Mouse (Mus musculus) activated CD4-positive, CD25-positive, alpha-beta regulatory T cell, adult 4 months (primary cell): ENCODE results near the gene Coro1a. TPM values are rescaled to one million over a fixed set of nuclear protein-coding genes. Genes with fewer than 3 reads are reported as not detected.
A peak's percentile ranks its signal among the peaks of the same experiment; 100 is the strongest.
"Not testable (repeated sequence)": the region's sequence is repeated elsewhere in the genome, so short reads cannot be mapped to it uniquely, and the experiment has no call there.

ENCODE experiments used
- ATAC-seq: one replicate; pipeline ENCODE4 v1.8.0; 2017
- polyA plus RNA-seq, 2 experiments: library from polyadenylated mRNA; unstranded; fragments of 100-300 nt; shearing (Covaris generic); gene quantifications; one replicate each; pipeline ENCODE4 v1.2.1; 2017

Gene Coro1a
- polyA plus RNA-seq, result 1,000 to 10,000 TPM; 2,153 to 2,681 TPM

DNA sequence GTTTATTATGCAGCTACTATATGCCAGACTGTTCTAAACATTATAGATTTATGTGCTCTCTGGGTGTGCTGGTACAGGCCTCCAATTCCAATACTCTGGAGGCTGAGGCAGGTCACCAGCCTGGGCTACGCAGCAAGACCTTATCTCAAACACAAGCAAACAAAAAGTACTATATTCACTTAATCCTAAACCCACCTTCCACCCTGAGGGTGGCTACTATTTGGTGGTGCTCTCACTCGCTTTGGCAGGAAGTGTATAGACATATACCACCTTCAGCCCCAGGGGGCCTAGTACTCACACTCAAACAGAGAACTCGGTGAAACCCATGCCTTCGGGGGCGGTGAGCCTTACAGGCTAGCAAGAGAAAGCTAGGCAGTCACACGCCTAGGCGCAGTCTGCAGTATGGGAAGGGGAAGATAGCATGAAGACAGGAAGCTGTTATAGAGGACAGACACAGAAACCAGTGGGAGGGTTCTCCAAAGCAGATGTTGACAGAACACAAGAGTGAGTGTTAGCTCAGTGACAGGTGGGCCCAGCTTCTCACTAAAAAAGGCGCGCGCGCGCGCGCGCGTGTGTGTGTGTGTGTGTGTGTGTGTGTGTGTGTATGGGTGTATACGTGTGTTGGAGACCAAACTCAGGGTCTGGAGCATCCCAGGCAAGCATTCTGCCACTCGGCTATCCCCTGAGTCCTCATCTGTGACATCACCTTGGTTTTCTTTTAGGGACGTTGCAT, at the start of gene Coro1a:
Gene Coro1a, minus strand, starts transcription at position 346 of the 733 bp plus-strand sequence.
- ATAC-seq, result peak; percentile 41

DNA sequence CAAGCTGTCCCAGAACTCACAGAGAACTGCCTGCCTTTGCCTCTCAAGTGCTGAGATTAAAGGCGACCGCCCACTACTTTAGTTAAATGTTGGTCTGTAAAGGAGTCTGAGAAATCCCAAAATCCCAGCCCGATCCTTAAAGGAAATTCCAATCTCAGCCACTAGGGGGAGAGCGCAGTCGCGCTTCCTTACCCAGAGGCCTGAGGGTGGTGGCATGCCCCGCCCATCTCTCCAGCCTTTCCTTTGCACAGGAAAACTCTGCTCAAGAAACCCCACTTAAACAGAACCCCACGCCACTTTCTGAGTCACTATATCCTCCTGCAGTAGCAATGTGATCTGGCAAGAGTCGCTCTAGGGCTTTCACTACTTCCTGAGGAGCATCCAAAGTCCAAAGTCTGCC, 47.3 kb upstream of the Coro1a start:
- peak; percentile 38 for ATAC-seq

DNA sequence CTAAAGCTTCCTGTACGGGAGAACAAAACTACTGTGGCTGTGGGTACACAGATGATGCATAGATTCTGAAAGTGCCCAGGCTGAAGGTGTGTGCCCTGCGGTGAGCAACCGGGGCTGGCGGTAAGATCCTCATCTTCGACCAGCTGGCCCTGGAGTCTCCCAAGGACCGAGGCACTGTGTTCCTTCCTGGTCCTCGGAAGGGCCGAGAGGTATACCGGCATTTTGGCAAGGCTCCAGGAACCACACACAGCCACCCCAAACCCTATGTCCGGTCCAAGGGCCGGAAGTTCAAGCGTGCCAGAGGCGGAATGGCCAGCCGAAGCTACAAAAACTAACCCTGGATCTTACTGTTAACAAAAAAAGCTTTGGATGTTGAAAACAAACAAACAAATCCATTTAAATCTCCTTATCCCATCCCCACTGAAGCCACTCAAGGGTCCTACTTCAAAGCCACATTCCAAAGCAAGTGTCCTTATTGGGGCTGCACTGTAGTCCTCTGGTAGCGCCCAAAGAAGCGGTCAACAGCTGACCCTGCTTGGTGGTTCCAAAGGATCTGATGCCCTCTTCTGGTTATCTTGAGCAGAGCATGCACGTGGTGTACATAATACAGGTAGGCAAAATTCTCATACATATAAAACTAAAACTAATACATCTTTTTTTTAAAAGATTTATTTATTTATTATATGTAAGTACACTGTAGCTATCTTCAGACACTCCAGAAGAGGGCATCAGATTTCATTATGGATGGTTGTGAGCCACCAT, 42.2 kb upstream of the Coro1a start:
- no peak for ATAC-seq

DNA sequence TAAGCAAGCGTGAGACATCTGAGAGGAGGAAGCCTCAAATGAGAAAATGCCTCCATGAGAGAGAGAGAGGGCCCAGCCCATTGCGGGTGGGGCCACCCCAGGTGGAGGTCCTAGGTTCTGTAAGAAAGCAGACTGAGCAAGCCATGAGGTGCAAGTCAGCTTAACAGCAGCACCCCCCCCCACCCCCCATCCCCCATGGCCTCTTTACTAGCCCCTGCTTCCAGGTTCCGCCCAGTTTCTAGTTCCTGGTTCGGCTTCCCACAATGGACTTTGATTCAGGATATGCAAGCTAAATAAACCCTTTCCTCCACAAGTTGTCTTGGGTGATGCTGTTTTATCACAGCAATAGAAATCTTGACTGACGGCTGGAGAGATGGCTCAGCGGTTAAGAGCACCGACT, 41.2 kb upstream of the Coro1a start:
- no peak for ATAC-seq

DNA sequence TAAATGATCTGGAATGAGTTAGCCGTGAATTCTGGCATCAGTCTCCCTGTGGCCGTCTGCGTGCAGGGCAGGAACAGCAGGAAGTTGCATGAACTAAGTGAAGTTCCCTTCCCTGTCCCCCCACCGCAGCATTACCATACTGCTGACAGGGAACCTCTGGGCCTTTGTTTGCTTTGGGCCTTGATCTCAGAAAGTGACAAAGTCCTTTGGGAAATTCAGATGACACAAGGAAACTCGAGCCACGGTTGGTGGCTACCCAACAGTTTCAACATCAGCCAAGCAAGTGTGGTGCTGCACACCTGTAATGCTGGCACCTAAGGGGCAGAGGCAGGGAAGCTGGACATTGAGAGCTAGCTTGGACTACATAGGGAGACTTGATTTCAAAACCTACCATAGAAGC, 39.2 kb upstream of the Coro1a start:
- no peak for ATAC-seq

DNA sequence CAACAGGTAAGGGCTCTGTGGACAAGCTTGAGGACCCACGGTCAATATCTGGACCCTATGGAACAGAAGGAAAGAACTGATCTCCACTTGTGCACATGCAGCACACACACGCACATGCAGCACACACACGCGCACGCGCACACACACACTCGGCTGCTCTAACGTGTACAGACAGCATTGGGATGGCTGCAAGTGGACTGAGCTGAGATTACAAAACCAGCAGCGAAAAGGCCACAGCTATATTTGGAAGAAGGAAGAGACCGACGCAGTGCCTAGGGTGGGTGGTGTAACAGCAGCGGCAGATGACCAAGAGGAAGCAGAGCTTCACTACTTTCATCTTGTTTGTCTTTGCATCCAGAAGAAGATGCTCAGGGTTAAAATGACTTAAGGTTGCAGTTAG, 38.5 kb upstream of the Coro1a start:
- ATAC-seq, result no peak

DNA sequence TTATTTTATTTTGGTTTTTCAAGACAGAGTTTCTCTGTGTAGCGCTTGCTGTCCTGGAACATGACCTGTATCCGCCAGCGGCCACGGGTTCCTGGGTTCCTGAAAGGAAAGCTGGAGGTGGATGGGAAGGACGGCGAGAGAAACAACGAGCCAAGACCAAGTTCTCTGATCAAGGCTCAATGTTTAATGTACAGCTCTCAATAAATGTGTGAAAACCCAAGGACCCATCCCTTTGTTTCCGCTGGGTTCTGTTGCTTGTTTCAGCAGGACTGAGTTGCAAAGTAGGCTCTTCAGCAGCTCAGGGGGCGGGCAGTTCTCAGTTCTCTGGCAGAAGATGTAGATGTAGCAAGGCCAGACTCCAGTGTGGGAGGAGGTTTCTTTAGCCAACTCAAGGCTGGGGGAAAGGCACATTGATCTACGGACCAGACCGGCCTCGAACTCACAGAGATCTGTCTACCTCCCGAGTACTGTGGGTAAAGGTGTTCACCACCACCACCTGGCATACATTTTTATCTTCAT, 34.4 kb upstream of the Coro1a start:
- ATAC-seq, result no peak

DNA sequence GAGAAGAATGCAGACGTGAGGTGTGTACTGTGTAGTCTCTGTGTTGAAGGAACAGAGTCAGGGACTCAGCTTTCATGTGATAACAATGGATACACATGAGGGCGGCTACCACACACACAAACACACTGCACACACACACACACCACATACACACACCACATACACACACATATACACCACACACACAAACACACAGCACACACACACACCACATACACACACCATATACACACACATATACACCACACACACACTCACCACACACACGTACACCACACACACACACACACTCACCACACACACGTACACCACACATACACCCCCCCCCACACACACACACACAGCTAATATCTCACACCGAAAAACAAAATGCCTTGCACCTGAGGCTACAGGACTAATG, 33.9 kb upstream of the Coro1a start:
- no peak for ATAC-seq

DNA sequence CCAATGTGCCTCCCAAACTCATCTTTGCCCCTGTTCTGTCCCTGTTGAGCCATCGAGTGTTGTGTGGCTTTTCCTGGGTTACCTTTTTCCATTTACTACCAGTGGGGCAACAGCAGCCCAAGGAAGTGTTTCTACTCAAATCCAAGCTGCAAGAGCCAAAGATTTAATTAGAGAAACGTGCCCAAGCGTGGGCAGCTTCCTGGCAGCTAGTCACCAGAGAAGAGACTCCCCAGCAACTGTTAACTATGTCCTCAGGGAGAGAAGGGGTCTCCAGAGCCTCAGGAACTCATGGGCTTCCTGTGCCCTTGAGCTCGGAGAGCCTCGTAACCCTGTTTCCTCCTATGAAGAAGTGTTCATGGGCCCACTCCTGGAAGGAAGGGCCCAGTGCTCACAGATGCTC, 33.4 kb upstream of the Coro1a start:
- ATAC-seq, result no peak

DNA sequence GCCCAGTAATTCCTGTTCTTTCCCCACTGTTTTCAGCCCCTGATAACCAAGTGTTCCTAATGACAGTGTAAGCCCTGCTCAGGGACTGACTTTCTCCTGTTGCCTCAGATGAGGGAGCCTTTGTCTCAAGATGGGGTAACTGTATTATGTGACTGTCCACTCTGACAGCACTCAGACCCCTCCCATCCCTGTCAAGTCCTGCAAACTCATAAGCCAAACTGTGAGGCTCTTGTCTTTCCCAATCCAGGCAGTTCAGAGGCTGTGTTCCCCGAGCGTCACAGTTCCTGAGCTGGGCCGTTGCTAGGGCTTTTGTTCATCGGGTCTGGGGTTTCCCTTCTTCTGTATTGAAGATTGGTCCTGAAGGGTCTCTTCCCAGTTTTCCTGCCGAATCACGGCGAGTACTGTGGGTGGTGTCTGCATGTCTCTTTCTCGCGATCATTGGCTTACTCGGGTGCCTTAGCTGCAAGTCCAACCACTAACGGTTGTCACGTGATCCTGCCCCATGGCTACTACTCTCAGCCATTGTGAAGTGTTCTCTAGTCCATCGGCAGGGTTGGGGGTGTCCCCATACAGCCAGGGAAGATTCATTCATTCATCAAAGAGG, 32.6 kb upstream of the Coro1a start:
- no peak for ATAC-seq

DNA sequence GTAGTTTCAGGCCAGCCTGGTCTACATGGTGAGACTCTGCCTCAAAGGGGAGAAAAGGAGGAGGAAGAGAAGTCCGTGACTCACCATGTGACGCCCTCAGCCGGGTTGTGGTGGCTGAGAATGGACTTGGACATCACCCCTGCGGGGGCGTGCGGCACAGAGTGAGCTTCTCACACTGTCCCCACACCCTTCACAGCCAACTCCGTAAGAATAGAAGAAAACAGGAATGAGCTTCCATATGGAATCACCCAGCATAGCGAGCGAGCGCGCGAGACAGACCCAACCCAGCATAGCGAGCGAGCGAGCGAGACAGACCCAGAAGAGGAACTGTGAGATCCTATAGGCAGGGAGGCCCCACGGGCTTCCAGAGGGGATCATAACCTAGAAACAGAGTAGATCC, 32.0 kb upstream of the Coro1a start:
- ATAC-seq, result no peak

DNA sequence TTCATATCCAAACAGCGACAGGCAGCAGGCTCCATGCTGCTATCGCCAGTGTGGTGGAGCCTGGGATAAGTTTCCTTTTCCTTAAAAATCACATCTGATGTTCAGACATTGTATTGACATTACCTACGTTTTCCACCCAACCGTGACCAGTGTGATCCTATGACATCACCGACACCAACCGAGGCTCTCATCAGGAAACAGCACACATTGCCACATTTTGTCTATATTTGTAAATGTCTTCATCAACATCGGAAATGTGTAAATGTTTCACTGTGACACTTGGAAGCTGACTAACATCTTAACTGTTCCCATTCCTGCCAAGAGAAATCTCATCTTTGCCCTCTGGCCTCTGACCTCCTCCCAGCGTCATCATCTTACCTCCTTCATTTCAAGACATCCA, 28.5 kb upstream of the Coro1a start:
- ATAC-seq, result no peak

DNA sequence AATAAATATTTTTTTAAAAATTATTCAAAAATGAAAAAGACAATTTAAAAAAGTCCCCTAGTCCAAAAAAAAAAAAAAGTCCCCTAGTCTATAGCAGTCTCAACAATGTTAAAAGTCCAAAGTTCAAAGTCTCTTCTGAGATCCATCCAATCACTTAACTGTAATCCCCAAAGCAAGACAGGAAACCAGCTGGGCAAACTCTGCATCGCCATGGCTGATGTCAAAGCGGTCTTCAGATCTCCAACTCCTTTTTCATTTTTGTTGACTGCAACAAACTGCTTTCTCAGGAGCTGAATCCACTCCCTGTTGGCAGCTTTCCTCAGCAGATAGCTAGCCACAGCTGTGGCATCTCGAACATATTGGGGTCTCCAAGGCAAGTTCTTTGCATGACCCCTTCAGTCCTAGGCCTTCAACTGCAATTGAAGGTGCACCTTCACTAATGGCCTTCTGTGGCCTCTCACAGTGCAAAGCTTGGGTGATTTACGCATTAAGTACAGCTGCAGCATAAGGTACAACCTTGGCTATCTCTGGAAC, 22.7 kb upstream of the Coro1a start:
- ATAC-seq, result not testable (repeated sequence)

DNA sequence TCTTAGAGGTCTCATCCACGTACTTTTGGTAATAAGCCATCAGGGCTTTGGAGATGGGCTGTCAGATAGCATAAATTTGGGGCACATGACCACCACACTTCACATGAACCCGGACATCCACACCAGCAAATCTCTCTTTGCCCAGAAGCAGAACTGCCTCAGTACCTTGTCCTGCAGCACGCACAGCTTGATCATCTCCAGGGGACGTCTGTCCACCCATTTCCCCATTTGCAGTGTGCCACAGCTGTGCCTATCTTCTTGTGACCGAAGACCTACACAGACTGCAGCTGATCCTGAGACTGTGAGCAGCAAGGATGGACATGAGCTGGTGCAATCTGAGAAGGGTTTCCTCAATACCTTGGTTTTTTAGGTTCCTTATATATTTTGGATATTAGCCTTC, 18.1 kb upstream of the Coro1a start:
- no peak for ATAC-seq

DNA sequence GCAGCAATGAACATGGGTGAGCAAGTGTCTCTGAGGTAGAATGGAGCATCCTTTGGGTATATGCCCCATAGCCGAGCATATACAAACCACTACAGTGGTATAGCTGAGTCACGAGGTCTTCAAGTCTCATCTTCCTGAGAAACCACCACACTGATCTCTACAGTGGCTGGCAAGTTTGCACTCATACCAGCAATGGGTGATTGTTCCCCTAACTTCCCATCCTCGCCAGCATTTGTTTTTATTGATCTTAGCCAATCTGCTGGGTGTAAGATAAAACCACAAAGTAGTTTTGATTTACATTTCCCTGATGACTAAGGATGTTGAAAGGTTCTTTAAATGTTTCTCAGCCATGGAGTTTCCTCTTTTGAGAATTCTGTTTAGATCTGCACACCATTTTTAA, 17.5 kb upstream of the Coro1a start:
- no peak for ATAC-seq

DNA sequence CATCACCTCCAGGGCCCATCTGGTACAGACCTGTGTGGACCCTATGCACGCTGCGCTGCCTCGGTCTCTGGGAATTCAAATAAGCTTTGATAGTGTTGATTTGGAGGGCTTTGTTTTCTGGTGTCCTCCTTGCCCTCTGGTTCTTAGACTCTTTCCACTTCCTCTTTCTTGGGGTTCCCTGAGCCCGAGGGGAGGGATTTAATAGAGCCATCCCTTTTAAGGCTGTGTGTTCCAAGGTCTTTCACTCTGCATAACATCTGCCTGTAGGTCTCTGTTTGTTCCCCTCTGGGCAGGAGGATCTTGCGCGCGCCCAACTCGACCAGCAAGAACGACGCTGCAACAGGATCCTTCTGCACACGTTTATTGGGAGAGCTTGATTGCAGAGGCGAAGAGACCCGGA, 14.0 kb upstream of the Coro1a start:
- no peak for ATAC-seq

DNA sequence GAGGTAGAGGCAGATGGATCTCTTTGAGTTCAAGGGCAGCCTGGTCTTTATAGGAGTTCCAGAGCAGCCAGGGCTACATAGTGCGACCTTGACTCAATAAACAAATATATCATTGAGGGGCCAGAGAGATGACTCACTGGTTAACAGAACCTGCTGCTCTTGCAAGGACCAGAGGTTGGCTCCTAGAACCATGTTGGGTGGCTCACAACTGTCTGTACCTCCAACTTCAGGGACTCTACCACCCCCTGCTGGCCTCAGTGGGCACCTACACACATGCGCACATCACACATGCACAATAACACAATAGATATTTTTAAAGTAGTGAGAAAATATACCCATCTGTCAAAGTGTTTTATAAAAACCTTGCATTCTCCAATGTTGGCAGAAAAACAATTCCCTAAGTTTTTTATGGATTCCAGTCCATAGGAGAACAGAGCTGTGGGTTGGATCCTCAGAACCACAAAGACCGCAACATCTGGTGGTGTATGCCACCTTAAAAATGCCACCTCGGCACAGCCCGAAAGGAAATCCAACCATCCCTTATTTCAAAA, 11.3 kb upstream of the Coro1a start:
- ATAC-seq, result no peak

DNA sequence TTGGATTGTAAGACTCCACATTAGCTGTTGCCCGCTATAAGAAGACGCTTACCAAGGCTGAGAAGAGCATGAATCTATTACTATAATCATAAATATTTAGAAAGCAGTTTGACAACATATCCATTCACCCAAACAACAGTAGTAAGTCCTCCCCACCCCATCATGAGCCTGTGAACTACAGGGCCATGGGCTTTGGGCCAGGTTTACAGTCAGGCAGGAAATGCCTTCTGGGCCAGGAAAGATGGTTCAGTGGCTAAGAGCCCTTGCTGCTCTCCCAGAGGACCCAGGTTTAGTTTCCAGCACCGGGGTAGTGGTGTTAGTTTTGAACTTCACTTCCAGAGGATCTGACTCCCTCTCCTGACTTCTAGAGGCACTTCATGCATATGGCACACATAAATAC, 10.0 kb upstream of the Coro1a start:
- no peak for ATAC-seq

DNA sequence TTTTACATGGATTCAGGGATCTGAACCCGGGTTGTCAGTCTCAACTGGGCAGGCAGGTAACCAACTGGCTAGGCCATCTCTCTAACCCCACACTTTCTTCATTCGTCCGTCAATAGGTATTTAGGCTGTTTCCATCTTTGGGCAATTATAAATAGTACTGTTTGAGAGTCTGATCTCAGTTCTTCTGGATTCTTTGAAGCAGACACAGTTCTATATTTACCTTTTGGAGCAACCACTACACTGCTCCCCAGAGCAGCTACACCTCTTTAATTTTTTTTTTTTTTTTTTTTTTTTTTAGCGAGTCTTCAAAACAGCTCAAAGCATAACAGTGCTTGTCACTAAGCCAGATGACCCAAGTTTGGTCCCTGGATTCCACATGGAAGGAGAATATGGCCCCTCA, 8.1 kb upstream of the Coro1a start:
- no peak for ATAC-seq

DNA sequence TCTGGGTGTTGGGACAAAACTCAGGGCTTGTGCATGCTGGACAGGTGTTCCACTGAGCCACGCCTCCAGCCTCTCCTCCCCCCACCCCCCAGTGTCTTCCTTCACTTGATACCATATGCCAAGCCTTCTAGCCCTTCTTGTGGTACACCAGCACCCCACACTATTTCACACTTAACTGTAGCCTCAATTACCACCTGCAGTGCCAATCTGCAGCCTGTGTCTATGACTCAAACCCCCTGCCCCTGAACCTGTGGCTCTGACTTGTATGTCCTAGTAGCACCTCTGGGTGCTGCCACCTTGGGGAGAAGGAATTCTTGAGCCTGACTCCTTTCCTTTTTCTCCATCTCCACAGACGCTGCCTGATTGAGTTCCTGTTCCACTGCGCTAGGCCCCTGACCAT, 4.3 kb upstream of the Coro1a start:
- no peak for ATAC-seq

DNA sequence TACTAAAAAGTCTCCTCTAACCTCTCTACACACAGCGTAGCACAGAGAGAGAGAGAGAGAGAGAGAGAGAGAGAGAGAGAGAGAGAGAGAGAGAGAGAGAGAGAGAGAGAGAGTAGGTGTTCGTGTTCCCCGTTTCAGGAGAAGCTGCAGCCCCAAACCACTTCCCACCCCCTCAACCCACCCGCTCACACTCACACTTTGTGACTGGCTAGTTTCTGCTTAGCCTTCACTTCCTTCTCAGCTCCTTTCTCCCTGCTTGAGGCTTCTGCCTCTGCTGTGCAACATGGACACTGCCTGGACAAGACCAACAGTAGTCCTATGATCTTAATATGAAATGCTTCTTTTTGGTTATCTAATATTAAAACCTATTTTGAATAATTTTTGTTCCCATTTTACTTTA, 2.7 kb upstream of the Coro1a start:
- no peak for ATAC-seq

DNA sequence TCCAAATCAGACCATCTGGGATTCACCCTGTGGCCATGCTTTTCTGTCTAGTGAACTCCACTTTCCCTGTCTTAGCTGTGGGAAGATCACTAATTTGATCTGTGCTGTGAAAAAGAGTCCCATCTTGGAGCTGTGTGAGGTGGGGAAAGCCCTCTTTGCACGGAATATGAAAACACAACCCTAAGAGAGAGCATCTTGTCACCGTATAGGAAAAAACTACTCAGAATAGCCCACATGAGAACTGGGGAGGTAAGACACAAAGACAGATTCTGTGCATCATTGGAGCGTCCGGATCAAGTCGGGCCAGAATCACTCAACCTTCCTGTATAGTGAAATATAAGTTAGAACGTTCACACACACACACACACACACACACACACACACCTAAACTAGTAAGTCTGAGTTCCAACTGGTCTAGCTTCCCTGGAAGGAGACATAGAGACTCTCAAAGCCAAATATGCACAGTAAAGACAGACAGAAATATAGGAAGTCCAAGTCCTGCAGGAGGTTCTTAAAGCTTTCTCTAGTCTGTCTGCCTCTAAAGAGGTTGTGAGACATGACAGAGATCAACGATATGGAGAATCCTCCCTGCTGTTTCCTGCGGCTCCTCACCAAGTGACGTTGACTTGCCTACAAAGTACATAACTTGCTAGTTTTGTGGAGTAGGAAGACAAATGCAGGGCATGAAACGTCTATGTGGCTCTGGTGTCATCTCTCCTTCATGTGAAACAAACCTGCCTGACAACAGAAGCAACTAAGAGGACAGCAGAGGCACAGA, 777 bp upstream of the Coro1a start:
- ATAC-seq, result no peak
